Mouse (Mus musculus): ENCODE measurements at regions not wholly inside any gene's neighbourhood (a gene's known extent, or its start where the extent isn't known, plus 50 kb on each side); places are given as distances from the start of the nearest gene placed in this dataset.

- TF ChIP-seq CTCF (IDR thresholded peaks at IDR 0.05; ENCODE audit: low read depth) (no peak), EP300 (IDR thresholded peaks at IDR 0.05; ENCODE audit: low read depth) (no peak)
Measured at GRCm38 (mm10) chr6:126242299-126242698, 75.6 kb upstream of the Ntf3 start.
